Mouse (Mus musculus) WW6 (cell line): ENCODE data around the gene Farp1.

Experiments
- DNase-seq: peaks from one replicate; pipeline ENCODE4 v3.0.0-alpha.2; 2013; ENCODE audit warnings: low read depth, low spot score

Gene Farp1

GRCm38 (mm10) chr14:121145698-121146097, 110.7 kb downstream of the Farp1 start:
- no peak for DNase-seq

- no peak for DNase-seq
Measured at GRCm38 (mm10) chr14:121146213-121146612, 111.2 kb downstream of the Farp1 start.

- no peak for DNase-seq
Measured at GRCm38 (mm10) chr14:121147026-121147425, 112.0 kb downstream of the Farp1 start.

GRCm38 (mm10) chr14:121148088-121148785, 113.2 kb downstream of the Farp1 start:
- no peak for DNase-seq

GRCm38 (mm10) chr14:121149984-121150383, 115.0 kb downstream of the Farp1 start:
- DNase-seq: no peak

- no peak for DNase-seq
Measured at GRCm38 (mm10) chr14:121151837-121152236, 116.8 kb downstream of the Farp1 start.

GRCm38 (mm10) chr14:121152771-121153170, 117.8 kb downstream of the Farp1 start:
- no peak for DNase-seq

GRCm38 (mm10) chr14:121153260-121153659, 118.3 kb downstream of the Farp1 start:
- no peak for DNase-seq

- DNase-seq: no peak
Measured at GRCm38 (mm10) chr14:121155173-121155572, 120.2 kb downstream of the Farp1 start.

- DNase-seq: no peak
Measured at GRCm38 (mm10) chr14:121158616-121159015, 123.6 kb downstream of the Farp1 start.

- no peak for DNase-seq
Measured at GRCm38 (mm10) chr14:121162822-121163221, 127.8 kb downstream of the Farp1 start.

- DNase-seq: no peak
Measured at GRCm38 (mm10) chr14:121164866-121165265, 129.9 kb downstream of the Farp1 start.

- DNase-seq: no peak
Measured at GRCm38 (mm10) chr14:121165408-121166037, 130.5 kb downstream of the Farp1 start.

GRCm38 (mm10) chr14:121166038-121166436, 131.0 kb downstream of the Farp1 start:
- DNase-seq: no peak

- no peak for DNase-seq
Measured at GRCm38 (mm10) chr14:121168716-121169115, 133.7 kb downstream of the Farp1 start.

- DNase-seq: no peak
Measured at GRCm38 (mm10) chr14:121170321-121170720, 135.3 kb downstream of the Farp1 start.

- DNase-seq: no peak
Measured at GRCm38 (mm10) chr14:121172065-121173036, 137.4 kb downstream of the Farp1 start.

- no peak for DNase-seq
Measured at GRCm38 (mm10) chr14:121175385-121175784, 140.4 kb downstream of the Farp1 start.

- no peak for DNase-seq
Measured at GRCm38 (mm10) chr14:121175861-121176260, 140.9 kb downstream of the Farp1 start.

- no peak for DNase-seq
Measured at GRCm38 (mm10) chr14:121177907-121178306, 142.9 kb downstream of the Farp1 start.

GRCm38 (mm10) chr14:121180611-121181010, 145.6 kb downstream of the Farp1 start:
- no peak for DNase-seq

- DNase-seq: no peak
Measured at GRCm38 (mm10) chr14:121181798-121182197, 146.8 kb downstream of the Farp1 start.
